Mouse (Mus musculus): ENCODE results near the gene Syf2. TPM values are rescaled to one million over a fixed set of nuclear protein-coding genes. Genes with fewer than 3 reads are reported as not detected.

The Syf2 gene
- 71.2 and 73.1 TPM in 2 replicates for polyA plus RNA-seq (2012; rRNA removed)

GRCm38 (mm10) chr4:134930684-134931481 is at the start of gene Syf2:
Gene Syf2, plus strand, starts transcription at chr4:134930898.

DNA sequence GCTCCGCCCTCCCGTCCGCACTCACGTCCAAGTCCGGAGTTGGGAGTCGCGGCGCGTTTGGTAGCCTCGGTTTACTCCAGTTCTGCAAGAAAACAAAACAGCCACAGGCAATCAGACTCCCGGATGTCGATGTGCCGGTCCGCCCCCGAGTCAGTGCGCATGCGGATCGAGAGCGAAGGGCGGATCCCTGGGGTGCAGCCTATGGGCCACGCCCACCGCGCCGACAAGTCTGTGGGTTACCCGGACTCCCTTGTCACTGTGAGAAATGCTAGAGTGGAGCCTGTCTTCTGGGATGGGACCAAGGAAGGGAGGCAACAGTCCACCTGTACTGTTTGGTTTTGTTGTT is 15.9 kb upstream of the Syf2 start, which contains the start of gene Tmem50a:
Gene Tmem50a (minus strand): TSS at position 161 of the 346 bp plus-strand sequence.

GRCm38 (mm10) chr4:134923258-134924018 is 7.3 kb upstream of the Syf2 start, which contains the start of gene Rsrp1:
Gene Rsrp1, plus strand, starts transcription at chr4:134923592.

Other genes starting within 250 kb of the Syf2 start
- 6.3 and 8.3 TPM in 2 replicates for gene Man1c1, start 226.6 kb upstream of the Syf2 start, polyA plus RNA-seq (2012; rRNA removed)
- 2.4 and 4.4 TPM in 2 replicates for gene Ldlrap1, start 162.9 kb upstream of the Syf2 start, polyA plus RNA-seq (2012; rRNA removed)
- 65.0 and 66.1 TPM in 2 replicates for gene Maco1, start 77.6 kb upstream of the Syf2 start, polyA plus RNA-seq (2012; rRNA removed)
- gene Rhd, start 66.4 kb upstream of the Syf2 start, polyA plus RNA-seq (2012; rRNA removed): 0.59 and 0.93 TPM in 2 replicates
- gene Tmem50a, start 15.9 kb upstream of the Syf2 start, polyA plus RNA-seq (2012; rRNA removed): 113 and 121 TPM in 2 replicates
- gene Rsrp1, start 7.3 kb upstream of the Syf2 start, polyA plus RNA-seq (2012; rRNA removed): 679 and 702 TPM in 2 replicates
- gene Runx3, start 189.8 kb downstream of the Syf2 start, polyA plus RNA-seq (2012; rRNA removed): 0.11 and 1.4 TPM in 2 replicates

All from central nervous system, embryonic 14 days (tissue).